Comparison of ENCODE assay signal across 45 mouse cellular contexts in genomic region chr5:146432476-146432875, GRCm38 (mm10). TPM values are rescaled to one million over a fixed set of nuclear protein-coding genes. Genes with fewer than 3 reads are reported as not detected.
"Had no signal": no experiment of that assay in that cellular context is flagged by ENCODE, and none has a peak within 500 bp of the region (broad histone marks: within the 10 kb centered on the region; RNA-seq: fewer than 3 reads in every experiment).

No protein-coding gene starts in this region.

- H3K36me3 ChIP-seq: limb, embryonic 15.5 days; liver, embryonic 12.5 days; liver, embryonic 13.5 days; liver, embryonic 15.5 days; lung, embryonic 15.5 days; midbrain, embryonic 15.5 days had no signal

- H3K4me1 ChIP-seq: limb, embryonic 10.5 days; limb, embryonic 12.5 days; limb, embryonic 13.5 days; limb, embryonic 15.5 days; liver, embryonic 12.5 days; liver, embryonic 13.5 days; liver, embryonic 15.5 days; lung, embryonic 15.5 days; megakaryocyte, embryonic 14.5 days; midbrain, embryonic 10.5 days; midbrain, embryonic 12.5 days; midbrain, embryonic 13.5 days; midbrain, embryonic 15.5 days; neural tube, embryonic 12.5 days had no signal

- DNase-seq: left cerebral cortex, postnatal 4 days; liver; liver, embryonic 13.5 days; liver, postnatal 0 days; lung, adult 18-20 months; lung, adult 2 months; lung, embryonic 14.5 days; lung, postnatal 10 days; lung, postnatal 14 days; lung, postnatal 36 days; midbrain, embryonic 14.5 days had no signal

- ATAC-seq: liver, embryonic 12.5 days; liver, postnatal 0 days; lung, postnatal 0 days; midbrain, embryonic 13.5 days; midbrain, embryonic 15.5 days; midbrain, embryonic 16.5 days had no signal

- H3K27ac ChIP-seq: limb, embryonic 10.5 days; limb, embryonic 12.5 days; limb, embryonic 13.5 days; limb, embryonic 15.5 days; liver, embryonic 12.5 days; liver, embryonic 13.5 days; liver, embryonic 14.5 days; liver, embryonic 15.5 days; lung, embryonic 15.5 days; macrophage; midbrain, embryonic 10.5 days; midbrain, embryonic 12.5 days; midbrain, embryonic 13.5 days; midbrain, embryonic 15.5 days; neural tube, embryonic 12.5 days had no signal

- H3K9ac ChIP-seq: limb, embryonic 12.5 days; limb, embryonic 13.5 days; limb, embryonic 15.5 days; liver, embryonic 12.5 days; liver, embryonic 13.5 days; liver, embryonic 14.5 days; liver, embryonic 15.5 days; liver, postnatal 0 days; lung, embryonic 14.5 days; lung, embryonic 15.5 days; midbrain, embryonic 12.5 days; midbrain, embryonic 13.5 days; midbrain, embryonic 15.5 days; neural tube, embryonic 12.5 days had no signal

- H3K4me2 ChIP-seq: limb, embryonic 12.5 days; limb, embryonic 13.5 days; limb, embryonic 15.5 days; liver, embryonic 11.5 days; liver, embryonic 12.5 days; liver, embryonic 13.5 days; liver, embryonic 15.5 days; lung, embryonic 14.5 days; lung, embryonic 15.5 days; midbrain, embryonic 12.5 days; midbrain, embryonic 13.5 days; midbrain, embryonic 15.5 days; neural tube, embryonic 12.5 days had no signal

- H3K4me3 ChIP-seq: limb, embryonic 10.5 days; limb, embryonic 12.5 days; limb, embryonic 13.5 days; limb, embryonic 15.5 days; liver, embryonic 12.5 days; liver, embryonic 13.5 days; liver, embryonic 15.5 days; lung, embryonic 15.5 days; megakaryocyte, embryonic 14.5 days; midbrain, embryonic 10.5 days; midbrain, embryonic 12.5 days; midbrain, embryonic 13.5 days; midbrain, embryonic 15.5 days; myocyte; neural tube, embryonic 12.5 days had no signal

- H3K27me3 ChIP-seq: limb, embryonic 12.5 days; limb, embryonic 13.5 days; limb, embryonic 15.5 days; liver, embryonic 12.5 days; liver, embryonic 13.5 days; liver, embryonic 15.5 days; lung, embryonic 15.5 days; megakaryocyte, embryonic 14.5 days; midbrain, embryonic 12.5 days; midbrain, embryonic 13.5 days; midbrain, embryonic 15.5 days; neural tube, embryonic 12.5 days had no signal

- H3K9me3 ChIP-seq: limb, embryonic 10.5 days; limb, embryonic 12.5 days; limb, embryonic 13.5 days; limb, embryonic 15.5 days; liver, embryonic 12.5 days; liver, embryonic 13.5 days; liver, embryonic 15.5 days; lung, embryonic 15.5 days; midbrain, embryonic 10.5 days; midbrain, embryonic 12.5 days; midbrain, embryonic 13.5 days; midbrain, embryonic 15.5 days; neural tube, embryonic 12.5 days had no signal

RNA-seq across cellular contexts. Expression of gene Wasf3, which starts 47.7 kb away (rescaled TPM):
- total RNA-seq: megakaryocyte progenitor cell, adult 5-6 weeks; megakaryocyte, adult 5-6 weeks; megakaryocyte-erythroid progenitor cell, adult 5-6 weeks; monocyte, adult 5-6 weeks had no signal
- polyA plus RNA-seq: liver, postnatal 0 days; macrophage; myocyte had no signal

RNA-seq across cellular contexts. Expression of gene Gm6408, which starts 49.3 kb away (rescaled TPM):
- total RNA-seq: left cerebral cortex, adult 8-10 months; left cerebral cortex, postnatal 10 days; left cerebral cortex, postnatal 14 days; left cerebral cortex, postnatal 25 days; left cerebral cortex, postnatal 36 days; left cerebral cortex, postnatal 4 days; liver, adult 2 months; megakaryocyte progenitor cell, adult 5-6 weeks; megakaryocyte, adult 5-6 weeks; megakaryocyte-erythroid progenitor cell, adult 5-6 weeks; monocyte, adult 5-6 weeks had no signal
- polyA plus RNA-seq: limb, embryonic 10.5 days; limb, embryonic 11.5 days; limb, embryonic 12.5 days; limb, embryonic 13.5 days; limb, embryonic 15.5 days; liver, adult 2 months; liver, embryonic 11.5 days; liver, embryonic 12.5 days; liver, embryonic 13.5 days; liver, embryonic 14.5 days; liver, embryonic 15.5 days; liver, embryonic 16.5 days; liver, postnatal 0 days; lung, adult 2 months; lung, embryonic 14.5 days; lung, embryonic 15.5 days; lung, embryonic 16.5 days; lung, postnatal 0 days; macrophage; midbrain, embryonic 10.5 days; midbrain, embryonic 12.5 days; midbrain, embryonic 13.5 days; midbrain, embryonic 14.5 days; midbrain, embryonic 15.5 days; midbrain, embryonic 16.5 days; myocyte; neural tube, embryonic 11.5 days; neural tube, embryonic 12.5 days had no signal

RNA-seq across cellular contexts. Expression of gene Gm6370, which starts 58.7 kb away (rescaled TPM):
- total RNA-seq: left cerebral cortex, adult 8-10 months; left cerebral cortex, postnatal 10 days; left cerebral cortex, postnatal 14 days; left cerebral cortex, postnatal 25 days; left cerebral cortex, postnatal 36 days; left cerebral cortex, postnatal 4 days; liver, adult 2 months; megakaryocyte progenitor cell, adult 5-6 weeks; megakaryocyte, adult 5-6 weeks; megakaryocyte-erythroid progenitor cell, adult 5-6 weeks; monocyte, adult 5-6 weeks had no signal
- polyA plus RNA-seq: limb, embryonic 10.5 days; limb, embryonic 11.5 days; limb, embryonic 12.5 days; limb, embryonic 13.5 days; limb, embryonic 14.5 days; limb, embryonic 15.5 days; liver, adult 2 months; liver, embryonic 11.5 days; liver, embryonic 12.5 days; liver, embryonic 13.5 days; liver, embryonic 14.5 days; liver, embryonic 15.5 days; liver, embryonic 16.5 days; liver, postnatal 0 days; lung, adult 2 months; lung, embryonic 14.5 days; lung, embryonic 15.5 days; lung, embryonic 16.5 days; lung, postnatal 0 days; macrophage; midbrain, embryonic 10.5 days; midbrain, embryonic 12.5 days; midbrain, embryonic 13.5 days; midbrain, embryonic 14.5 days; midbrain, embryonic 15.5 days; midbrain, embryonic 16.5 days; myocyte; neural tube, embryonic 11.5 days; neural tube, embryonic 12.5 days had no signal
